Mouse (Mus musculus) CD4-positive, CD25-positive, alpha-beta regulatory T cell, adult 4 months (primary cell): ENCODE data around the gene Serhl. TPM values are rescaled to one million over a fixed set of nuclear protein-coding genes. Genes with fewer than 3 reads are reported as not detected.
A peak's percentile ranks its signal among the peaks of the same experiment; 100 is the strongest.
"Not testable (repeated sequence)": the region's sequence is repeated elsewhere in the genome, so short reads cannot be mapped to it uniquely, and the experiment has no call there.

Experiments
- ATAC-seq: one replicate; pipeline ENCODE4 v1.8.0; 2017
- polyA plus RNA-seq, 2 experiments: library from polyadenylated mRNA; unstranded; fragments of 100-300 nt; shearing (Covaris generic); gene quantifications; one replicate each; pipeline ENCODE4 v1.2.1; 2017

The Serhl gene
- polyA plus RNA-seq: 10 to 100 TPM; 81.9 to 88.8 TPM

DNA sequence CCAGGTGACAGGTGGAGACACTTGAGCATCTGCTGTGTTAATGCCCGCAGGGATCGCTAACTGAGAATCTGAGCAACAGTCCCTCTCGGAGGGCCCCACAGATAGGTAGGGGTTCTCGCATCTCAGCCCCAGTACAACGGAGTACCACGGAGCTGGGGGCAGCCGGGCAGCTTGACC lies at the start of gene Serhl:
Serhl (plus strand) TSS at position 78 of the 177 bp plus-strand sequence.
- no peak for ATAC-seq

GRCm38 (mm10) chr15:83040156-83040555 lies 49.1 kb upstream of the Serhl start:
- ATAC-seq: no peak

DNA sequence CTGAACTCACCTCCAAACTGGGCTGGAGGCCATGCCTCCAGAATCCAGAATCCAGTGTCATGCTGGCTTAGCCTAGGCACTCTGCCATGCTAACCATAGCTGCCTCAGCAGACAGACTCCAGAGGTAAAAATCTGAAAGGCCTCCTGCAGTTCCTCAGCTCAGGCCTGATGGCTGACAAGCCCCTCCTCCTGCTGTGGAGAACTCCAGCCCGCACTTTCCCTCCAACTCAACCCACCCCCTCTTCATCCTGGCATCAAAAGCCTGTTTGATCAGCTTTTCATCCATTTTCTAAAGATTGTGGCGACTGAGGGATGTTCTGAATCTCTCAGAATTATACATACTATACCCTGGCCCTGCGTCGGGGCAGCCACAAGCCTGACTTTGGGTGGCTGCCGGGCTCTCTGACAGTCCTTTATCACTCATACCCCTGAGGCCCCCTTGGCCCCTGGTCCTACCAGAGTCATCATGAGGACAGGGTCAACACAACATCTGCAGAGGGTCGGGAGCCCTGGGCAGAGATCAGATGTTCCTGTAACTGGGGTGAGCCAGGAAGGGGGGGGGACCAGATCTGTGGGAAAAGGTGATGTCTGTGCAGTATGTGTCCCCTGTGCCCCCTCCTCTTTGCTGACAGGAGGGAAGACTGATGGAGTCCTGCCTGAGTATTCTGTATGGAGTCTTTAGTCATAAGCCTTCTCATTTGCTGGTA lies 46.5 kb upstream of the Serhl start:
- no peak for ATAC-seq

DNA sequence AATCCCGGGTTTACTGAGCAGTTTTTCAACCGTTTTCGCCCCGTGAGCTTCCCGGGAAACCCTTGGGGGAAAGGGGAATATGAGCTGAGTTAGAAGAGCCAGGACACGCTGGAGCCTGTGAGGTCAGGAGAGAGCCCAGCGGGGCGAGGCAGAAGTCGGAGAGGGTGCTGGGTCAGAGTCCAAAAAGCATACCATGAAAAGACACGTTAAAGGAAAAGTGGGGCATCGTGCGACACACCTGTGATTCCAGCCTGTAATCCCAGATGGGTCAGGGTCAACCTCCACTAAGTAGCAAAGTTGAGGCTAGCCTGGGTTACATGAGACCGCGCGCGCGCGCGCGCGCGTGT lies 46.0 kb upstream of the Serhl start:
- no peak for ATAC-seq

- not testable (repeated sequence) for ATAC-seq
Observed at GRCm38 (mm10) chr15:83045565-83045964, 43.7 kb upstream of the Serhl start.

- no peak for ATAC-seq
Observed at GRCm38 (mm10) chr15:83046308-83046707, 43.0 kb upstream of the Serhl start.

DNA sequence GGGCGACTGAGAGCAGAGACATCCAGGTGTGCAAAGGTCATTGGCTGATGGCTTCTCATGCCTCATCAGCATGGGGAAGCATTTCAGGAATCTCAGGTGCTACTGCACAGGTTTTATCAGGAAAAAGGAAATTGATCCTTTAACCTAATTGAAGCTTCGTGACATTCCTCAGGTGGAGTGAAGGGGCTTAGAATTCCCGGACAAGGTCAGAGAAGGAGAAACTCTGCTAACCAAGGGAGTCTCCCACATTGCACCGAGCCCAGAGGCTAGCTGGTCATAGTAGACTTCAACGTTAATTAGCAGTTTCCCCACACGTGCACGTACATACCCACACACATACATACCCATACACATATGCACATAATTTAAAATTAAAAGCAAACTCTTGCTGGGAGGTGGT lies 42.6 kb upstream of the Serhl start:
- ATAC-seq: no peak

GRCm38 (mm10) chr15:83052341-83053104 lies 36.8 kb upstream of the Serhl start:
- ATAC-seq: no peak

GRCm38 (mm10) chr15:83053261-83053660 lies 36.0 kb upstream of the Serhl start:
- no peak for ATAC-seq

DNA sequence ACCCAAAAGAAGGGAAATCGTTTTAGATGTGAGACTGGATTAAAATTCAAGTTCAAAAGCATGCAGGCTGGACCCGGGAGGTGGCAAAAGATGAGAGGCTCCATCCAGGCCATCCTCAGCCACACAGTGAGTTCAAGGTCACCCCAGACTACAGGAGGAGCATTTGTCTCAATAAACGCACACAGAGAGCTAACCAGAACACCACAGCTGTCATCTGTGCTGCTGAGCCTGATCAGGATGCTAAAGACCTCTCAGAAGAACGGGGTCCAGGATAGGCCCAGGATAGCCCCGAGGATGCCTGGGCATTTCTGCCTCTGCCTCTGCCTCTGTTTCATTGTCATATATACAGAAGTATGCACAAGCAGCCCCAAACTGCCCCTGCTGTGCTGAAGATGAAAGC lies 33.7 kb upstream of the Serhl start:
- ATAC-seq: no peak

DNA sequence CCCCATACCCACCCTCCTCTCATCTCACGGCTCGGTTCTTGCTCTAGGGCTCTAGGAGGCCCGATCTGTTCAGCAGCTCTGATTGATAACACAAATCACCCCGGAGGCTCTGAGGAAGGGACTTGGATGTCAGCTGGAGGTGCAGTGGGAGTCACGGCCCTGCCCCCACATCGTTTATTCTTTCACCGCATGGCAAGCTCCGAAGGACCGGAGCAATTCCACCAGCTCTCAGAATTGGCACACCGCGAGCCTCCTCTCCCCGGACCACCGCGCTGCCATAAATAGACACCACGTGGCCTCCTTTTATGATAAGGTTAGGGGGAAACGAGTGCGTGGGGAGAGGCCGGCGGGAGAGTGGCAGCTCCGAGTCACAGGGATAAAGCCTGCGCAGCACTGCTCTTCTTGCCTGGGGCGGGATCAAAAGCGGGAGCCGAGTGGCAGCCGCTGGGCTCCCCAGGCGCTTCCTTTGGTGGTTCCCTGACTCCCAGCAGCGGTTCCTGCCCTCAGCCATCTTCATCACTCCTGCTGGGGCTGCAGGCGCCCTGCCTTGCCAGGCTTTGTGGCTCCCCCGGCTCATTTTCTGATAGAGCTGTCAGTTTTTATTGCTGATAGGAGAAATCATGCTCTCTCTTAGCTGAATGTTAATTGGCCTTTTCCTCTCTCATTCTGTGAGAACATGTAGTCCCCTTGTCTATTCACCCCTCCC lies 32.8 kb upstream of the Serhl start:
- no peak for ATAC-seq

DNA sequence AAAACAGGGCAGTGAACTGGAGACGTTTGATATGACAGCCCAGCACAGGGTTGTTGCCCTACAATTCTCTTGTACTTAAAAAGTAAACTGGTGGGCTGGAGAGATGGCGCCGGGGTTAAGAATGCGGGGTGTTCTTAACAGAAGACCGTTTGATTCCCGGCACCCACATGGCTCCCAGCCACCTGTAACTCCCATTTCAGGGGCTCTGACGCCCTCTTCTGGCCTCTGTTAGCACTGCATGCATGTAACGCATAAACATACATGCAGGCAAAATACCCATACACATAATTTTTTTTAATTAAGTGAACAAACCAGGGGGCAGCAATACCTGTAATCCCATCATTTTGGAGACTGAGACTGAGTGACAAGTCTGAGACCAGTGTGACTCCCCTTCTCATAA lies 31.8 kb upstream of the Serhl start:
- no peak for ATAC-seq

GRCm38 (mm10) chr15:83059233-83059660 lies 30.1 kb upstream of the Serhl start:
- no peak for ATAC-seq

GRCm38 (mm10) chr15:83061689-83062088 lies 27.6 kb upstream of the Serhl start:
- no peak for ATAC-seq

GRCm38 (mm10) chr15:83062582-83062981 lies 26.7 kb upstream of the Serhl start:
- ATAC-seq: not testable (repeated sequence)

DNA sequence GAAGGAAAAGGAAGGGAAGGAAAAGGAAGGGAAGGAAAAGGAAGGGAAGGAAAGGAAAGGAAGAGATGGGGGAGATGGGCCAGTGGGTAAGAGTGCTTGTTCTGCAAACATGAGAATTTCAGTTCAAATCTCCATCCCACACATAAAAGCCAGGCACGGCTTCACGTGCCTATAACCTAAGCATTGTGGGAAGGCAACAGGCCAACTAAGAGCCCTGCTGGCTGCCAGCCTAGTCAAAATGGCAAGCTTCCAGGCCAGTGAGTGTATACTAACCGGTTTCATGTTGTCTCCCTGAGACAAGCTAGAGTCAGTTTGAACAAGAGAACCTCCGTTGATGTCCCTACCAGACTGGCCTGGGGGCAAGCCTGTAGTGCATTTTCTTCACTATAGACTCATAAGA lies 23.8 kb upstream of the Serhl start:
- no peak for ATAC-seq

DNA sequence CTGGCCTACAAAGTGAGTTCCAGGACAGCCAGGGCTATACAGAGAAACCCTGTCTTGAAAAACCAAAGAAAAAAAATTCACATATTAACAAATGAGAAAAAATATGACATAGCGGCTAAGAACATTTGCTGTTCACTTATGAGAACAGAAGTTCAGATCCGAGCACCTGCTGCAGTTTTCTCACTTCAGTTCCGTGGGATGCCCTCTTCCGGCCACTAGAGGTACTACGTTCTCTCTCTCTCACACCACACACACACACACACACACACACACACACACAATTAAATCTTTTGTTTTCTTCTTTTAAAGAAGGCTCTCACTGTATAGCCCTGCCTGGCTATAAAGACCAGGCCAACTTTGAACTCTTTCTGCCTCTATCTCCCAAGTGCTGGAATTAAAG lies 21.0 kb upstream of the Serhl start:
- no peak for ATAC-seq

GRCm38 (mm10) chr15:83070942-83071341 lies 18.4 kb upstream of the Serhl start:
- no peak for ATAC-seq

- ATAC-seq: no peak
Observed at GRCm38 (mm10) chr15:83071752-83072151, 17.6 kb upstream of the Serhl start.

DNA sequence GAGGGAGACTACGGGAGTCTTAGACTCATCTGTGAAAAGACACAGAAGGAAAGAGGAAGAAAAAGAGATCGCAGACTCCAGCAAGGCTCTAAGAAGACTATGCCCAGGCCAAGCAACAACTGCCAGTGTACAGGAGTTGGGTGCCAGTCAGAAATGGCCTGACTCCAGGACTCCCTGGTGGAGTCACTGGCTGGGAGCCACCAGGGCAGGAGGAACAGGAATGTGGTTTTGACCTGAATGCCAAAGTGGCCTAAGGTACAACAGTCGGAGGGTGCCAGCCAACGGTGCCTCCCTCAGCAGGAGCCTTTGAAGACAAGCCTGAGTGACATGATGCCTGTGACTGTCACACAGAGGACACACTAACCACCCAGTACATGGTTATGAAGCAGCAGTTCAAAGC lies 15.1 kb upstream of the Serhl start:
- ATAC-seq: no peak

DNA sequence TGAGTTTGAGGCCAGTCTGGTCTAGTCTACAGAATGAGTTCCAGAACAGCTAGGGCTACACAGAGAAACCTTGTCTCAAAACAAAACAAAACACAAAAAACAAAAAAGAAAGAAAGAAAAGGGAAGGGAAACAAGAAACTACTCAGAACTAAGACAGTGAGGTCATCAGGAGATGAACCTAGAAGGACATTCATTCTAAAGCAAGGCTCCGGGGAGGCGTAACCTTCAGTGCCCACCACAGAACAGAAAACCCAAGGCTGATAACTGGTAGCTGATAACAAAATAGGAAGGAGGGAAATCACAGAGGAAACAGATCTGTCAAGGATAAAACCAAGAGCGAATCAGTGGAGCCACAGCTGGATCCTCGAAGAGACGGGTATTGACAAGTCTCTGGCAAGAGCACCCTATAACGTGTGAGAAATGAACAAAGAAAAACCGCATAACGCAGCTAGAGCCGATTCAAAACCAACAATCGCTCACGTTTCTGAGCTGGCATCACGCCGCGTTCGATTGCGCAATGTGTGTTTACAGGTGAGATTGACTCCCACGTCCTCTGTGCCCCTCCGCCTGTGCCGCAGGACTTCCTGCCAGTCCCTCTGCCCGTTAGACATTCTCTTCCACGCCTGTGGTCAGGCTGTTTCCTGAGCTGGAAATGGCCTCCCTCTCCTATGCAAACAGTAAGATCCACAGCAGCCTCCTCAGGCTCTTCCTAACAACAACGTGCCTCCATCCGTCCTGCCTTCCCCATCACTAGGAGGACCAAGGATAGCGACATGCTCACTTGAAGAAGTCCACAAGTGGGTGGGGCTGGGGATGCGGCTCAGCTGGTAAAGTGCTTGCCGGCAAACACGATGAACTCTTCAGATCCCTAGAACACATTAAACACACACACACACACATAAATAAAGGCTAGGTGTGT lies 13.4 kb upstream of the Serhl start:
- peak; percentile 91 for ATAC-seq

DNA sequence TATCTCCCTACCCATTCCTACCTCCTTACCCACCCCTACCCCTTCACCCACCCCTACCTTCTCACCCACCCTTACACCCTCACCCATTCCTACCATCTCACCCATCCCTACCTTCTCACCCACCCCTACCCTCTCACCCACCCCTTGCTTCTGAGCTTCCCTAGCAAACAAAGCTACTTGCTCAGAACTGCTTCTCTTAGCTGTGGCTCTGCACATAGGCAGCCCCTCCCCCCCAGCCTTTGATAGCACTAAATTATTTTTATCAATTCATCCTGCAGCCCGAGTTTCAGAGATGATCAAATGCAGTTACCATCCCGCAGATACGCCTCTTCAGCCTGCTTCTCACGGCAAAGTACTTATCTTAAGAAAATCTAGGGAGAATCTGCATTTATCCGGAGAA lies 5.8 kb upstream of the Serhl start:
- no peak for ATAC-seq

- no peak for ATAC-seq
Observed at GRCm38 (mm10) chr15:83084022-83084640, 5.2 kb upstream of the Serhl start.
